Mouse (Mus musculus): ENCODE measurements around the gene Arfip1. TPM values are rescaled to one million over a fixed set of nuclear protein-coding genes. Genes with fewer than 3 reads are reported as not detected.
A peak's percentile ranks its signal among the peaks of the same experiment; 100 is the strongest.

Gene Arfip1
- polyA plus RNA-seq, 1 experiment = 14.3 TPM

DNA sequence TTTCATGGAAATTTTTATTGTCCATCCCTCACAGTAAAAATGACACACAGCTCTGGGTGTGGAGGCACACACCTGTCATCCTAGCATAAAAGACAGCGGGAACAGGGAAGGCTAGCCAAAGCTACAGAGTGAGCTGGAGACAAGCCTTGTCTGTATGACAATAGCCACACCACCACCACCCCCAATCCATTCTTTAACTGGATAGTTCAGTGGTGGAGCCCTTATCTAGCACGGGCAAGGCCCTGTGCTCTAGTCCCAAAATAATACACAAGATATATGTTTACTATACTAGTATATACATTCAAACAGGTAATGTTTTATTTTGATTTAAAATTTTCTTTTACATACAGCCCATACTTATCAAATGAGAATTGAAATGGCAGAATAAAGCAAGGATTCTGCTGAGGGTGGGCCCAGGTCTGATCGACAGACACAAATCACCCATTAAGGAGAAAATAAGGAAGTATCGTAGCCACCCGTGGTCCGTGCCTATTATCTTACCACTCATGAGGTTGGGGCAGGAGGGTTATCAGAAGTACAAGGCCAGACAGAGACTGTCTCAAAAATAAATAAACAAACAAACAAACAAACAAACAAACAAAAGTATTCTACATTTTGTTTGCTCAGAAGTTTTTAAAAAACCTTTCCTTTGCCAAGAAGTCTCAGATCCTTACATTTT lies 116.5 kb downstream of the Arfip1 start:
- TF ChIP-seq CTCF (conservative IDR thresholded peaks at IDR 0.05; ENCODE audit: insufficient read depth, insufficient read length, low read depth, low read length) (no peak), POLR2A (IDR thresholded peaks at IDR 0.05; ENCODE audit: low read depth, low read length) (no peak)
- H3K36me3 ChIP-seq (ENCODE audit: control insufficient read depth, insufficient read depth, low read length) = no peaks in the 10 kb centered on the region
- no peak for DNase-seq
- no peaks in the 10 kb centered on the region for H3K27me3 ChIP-seq (replicated peaks; ENCODE audit: control insufficient read depth, insufficient read depth, low read length)
- H3K4me3 ChIP-seq (ENCODE audit: insufficient read depth, low read depth, low read length) = no peak overlapping the region
- 89% methylated on average over 6 of the region's 6 CpGs for WGBS
- H3K27ac ChIP-seq (ENCODE audit: insufficient read depth, low read depth, low read length) = no peak overlapping the region
- no peaks in the 10 kb centered on the region for H3K4me1 ChIP-seq (ENCODE audit: control insufficient read depth, insufficient read depth, low read length)

DNA sequence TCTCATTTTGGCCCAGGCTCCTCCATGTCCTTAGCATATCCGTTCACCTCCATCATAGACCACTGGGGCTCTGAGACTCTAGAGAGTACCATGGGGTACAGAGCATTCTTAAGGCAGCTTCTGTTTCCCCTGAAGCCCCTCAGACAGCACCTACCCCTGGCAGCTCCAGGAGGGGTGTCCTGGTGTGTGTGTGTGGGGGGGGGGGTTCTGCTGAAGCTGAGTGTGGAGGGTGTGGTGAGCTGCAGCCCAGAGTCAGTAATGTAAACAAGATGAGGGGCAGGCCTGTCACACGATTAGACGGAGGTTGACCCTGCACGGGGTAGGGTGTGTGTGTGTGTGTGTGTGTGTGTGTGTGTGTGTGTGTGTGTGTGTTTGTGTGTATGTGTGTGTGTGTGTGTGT lies 120.7 kb downstream of the Arfip1 start:
- Histone ChIP-seq H3K4me3 (ENCODE audit: insufficient read depth, low read depth, low read length) (no peak overlapping the region), H3K4me1 (ENCODE audit: control insufficient read depth, insufficient read depth, low read length) (no peaks in the 10 kb centered on the region), H3K27ac (ENCODE audit: insufficient read depth, low read depth, low read length) (no peak overlapping the region), H3K27me3 (replicated peaks; ENCODE audit: control insufficient read depth, insufficient read depth, low read length) (no peaks in the 10 kb centered on the region), H3K36me3 (ENCODE audit: control insufficient read depth, insufficient read depth, low read length) (no peaks in the 10 kb centered on the region)
- 65% methylated on average over 4 of the region's 4 CpGs for WGBS
- no peak for TF ChIP-seq POLR2A (IDR thresholded peaks at IDR 0.05; ENCODE audit: low read depth, low read length)
- TF ChIP-seq CTCF (conservative IDR thresholded peaks at IDR 0.05; ENCODE audit: insufficient read depth, insufficient read length, low read depth, low read length) = no peak
- no peak for DNase-seq

DNA sequence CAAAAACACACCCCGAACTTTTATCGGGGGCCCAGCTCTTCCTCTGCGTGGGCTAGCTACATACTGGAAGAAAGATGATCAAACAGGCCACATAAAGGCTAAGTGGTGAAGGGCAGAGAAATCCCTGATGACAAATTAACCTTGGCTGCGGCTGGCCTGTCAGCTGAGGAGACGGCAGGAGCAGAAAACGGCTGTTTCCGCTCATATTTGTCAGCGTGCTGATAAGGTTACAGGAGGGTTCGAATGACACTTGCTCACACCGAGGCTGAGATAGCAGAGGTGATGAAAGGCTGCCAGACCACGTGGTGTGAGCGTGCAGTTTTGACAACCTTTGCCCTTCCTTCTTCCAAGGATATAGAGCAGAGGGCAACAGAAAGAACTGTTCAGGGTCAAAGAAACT lies 121.5 kb downstream of the Arfip1 start:
- Histone ChIP-seq H3K4me3 (ENCODE audit: insufficient read depth, low read depth, low read length) (no peak overlapping the region), H3K36me3 (ENCODE audit: control insufficient read depth, insufficient read depth, low read length) (no peaks in the 10 kb centered on the region), H3K27me3 (replicated peaks; ENCODE audit: control insufficient read depth, insufficient read depth, low read length) (no peaks in the 10 kb centered on the region), H3K27ac (ENCODE audit: insufficient read depth, low read depth, low read length) (no peak overlapping the region), H3K4me1 (ENCODE audit: control insufficient read depth, insufficient read depth, low read length) (no peaks in the 10 kb centered on the region)
- TF ChIP-seq CTCF (conservative IDR thresholded peaks at IDR 0.05; ENCODE audit: insufficient read depth, insufficient read length, low read depth, low read length) (no peak), POLR2A (IDR thresholded peaks at IDR 0.05; ENCODE audit: low read depth, low read length) (no peak)
- peak; percentile 88 for DNase-seq
- 31% methylated on average over 12 of the region's 12 CpGs for WGBS

DNA sequence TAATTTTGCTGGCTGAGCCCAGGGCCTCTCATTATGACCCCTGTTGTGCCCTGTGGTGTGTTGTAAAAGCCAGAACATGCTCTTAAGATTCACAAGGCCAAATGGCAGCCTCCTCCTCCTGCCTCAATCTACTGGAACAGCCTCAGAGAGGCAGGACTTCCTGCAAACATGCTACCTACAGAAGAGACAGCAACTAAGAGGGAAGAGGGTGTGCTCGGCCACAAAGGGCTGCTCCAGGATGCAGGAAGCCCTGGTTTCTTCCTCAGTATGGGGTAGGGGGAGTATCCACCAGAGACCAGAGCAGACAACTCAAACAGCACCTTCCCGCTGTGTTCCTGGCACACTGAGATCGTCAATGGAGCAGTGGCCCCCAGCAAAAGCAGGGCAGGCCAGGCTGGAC lies 121.9 kb downstream of the Arfip1 start:
- Histone ChIP-seq H3K4me1 (ENCODE audit: control insufficient read depth, insufficient read depth, low read length) (no peaks in the 10 kb centered on the region), H3K36me3 (ENCODE audit: control insufficient read depth, insufficient read depth, low read length) (no peaks in the 10 kb centered on the region), H3K27ac (ENCODE audit: insufficient read depth, low read depth, low read length) (no peak overlapping the region), H3K27me3 (replicated peaks; ENCODE audit: control insufficient read depth, insufficient read depth, low read length) (no peaks in the 10 kb centered on the region), H3K4me3 (ENCODE audit: insufficient read depth, low read depth, low read length) (no peak overlapping the region)
- 60% methylated on average over 3 of the region's 3 CpGs for WGBS
- TF ChIP-seq CTCF (conservative IDR thresholded peaks at IDR 0.05; ENCODE audit: insufficient read depth, insufficient read length, low read depth, low read length) = no peak
- no peak for TF ChIP-seq POLR2A (IDR thresholded peaks at IDR 0.05; ENCODE audit: low read depth, low read length)
- DNase-seq = peak; percentile 23

DNA sequence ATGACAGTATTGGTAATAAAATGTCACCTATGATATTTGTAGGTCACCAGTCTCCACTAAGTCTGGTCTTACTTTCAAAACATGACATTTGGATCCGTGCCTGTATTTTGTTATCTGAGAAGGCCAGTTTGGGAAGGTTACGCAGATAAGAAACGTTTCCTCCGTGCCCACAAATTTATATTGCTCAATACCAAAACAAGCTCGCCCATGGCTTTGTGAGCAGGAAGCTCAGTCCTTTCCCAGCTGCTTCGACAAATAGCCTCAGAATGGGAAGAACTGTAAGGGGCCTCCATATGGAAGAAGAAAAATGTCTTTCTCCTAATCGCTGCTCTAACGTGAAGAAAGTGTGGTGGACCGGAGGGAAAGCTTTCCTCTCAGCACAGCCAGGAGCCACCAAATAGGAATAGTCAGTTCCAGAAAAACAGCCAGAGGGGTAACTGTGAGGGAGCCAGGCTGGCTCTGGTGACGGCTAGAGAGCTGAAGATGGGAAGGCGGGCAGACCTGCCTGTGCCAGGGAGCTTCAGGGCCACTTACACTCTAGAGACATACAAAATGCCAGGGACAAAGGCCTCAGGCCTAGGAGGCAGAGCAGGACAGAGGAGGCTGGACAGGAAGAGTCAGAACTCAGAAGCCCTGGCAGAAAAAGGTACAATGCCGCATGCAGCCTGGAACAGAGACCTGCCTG lies 126.5 kb downstream of the Arfip1 start:
- H3K36me3 ChIP-seq (ENCODE audit: control insufficient read depth, insufficient read depth, low read length) = no peaks in the 10 kb centered on the region
- H3K27me3 ChIP-seq (replicated peaks; ENCODE audit: control insufficient read depth, insufficient read depth, low read length) = no peaks in the 10 kb centered on the region
- no peak overlapping the region for H3K27ac ChIP-seq (ENCODE audit: insufficient read depth, low read depth, low read length)
- WGBS = 56% methylated on average over 12 of the region's 12 CpGs
- no peaks in the 10 kb centered on the region for H3K4me1 ChIP-seq (ENCODE audit: control insufficient read depth, insufficient read depth, low read length)
- peak; percentile 78 for DNase-seq
- no peak overlapping the region for H3K4me3 ChIP-seq (ENCODE audit: insufficient read depth, low read depth, low read length)
- TF ChIP-seq POLR2A (IDR thresholded peaks at IDR 0.05; ENCODE audit: low read depth, low read length) (no peak), CTCF (conservative IDR thresholded peaks at IDR 0.05; ENCODE audit: insufficient read depth, insufficient read length, low read depth, low read length) (no peak)

DNA sequence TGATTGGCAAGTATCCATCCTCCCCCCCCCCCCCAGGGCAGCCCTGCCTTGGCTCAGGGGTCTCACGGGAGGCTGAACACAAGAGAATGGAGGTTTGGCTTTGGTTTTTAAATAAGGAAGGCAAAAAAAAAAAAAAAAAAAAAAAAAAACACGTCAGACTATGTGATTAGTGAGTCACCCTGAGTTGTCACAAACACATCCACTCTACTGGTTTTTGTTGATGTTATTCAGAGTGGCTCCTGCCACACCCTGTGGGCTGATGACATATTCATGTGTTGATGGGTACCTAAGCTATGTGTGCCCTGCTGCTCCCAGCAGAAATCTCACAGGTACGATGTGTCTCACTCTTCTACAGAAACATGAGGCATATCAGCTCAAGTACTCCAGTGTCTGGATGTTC lies 131.8 kb downstream of the Arfip1 start:
- Histone ChIP-seq H3K4me1 (ENCODE audit: control insufficient read depth, insufficient read depth, low read length) (no peaks in the 10 kb centered on the region), H3K27me3 (replicated peaks; ENCODE audit: control insufficient read depth, insufficient read depth, low read length) (no peaks in the 10 kb centered on the region), H3K27ac (ENCODE audit: insufficient read depth, low read depth, low read length) (no peak overlapping the region), H3K36me3 (ENCODE audit: control insufficient read depth, insufficient read depth, low read length) (no peaks in the 10 kb centered on the region), H3K4me3 (ENCODE audit: insufficient read depth, low read depth, low read length) (no peak overlapping the region)
- TF ChIP-seq POLR2A (IDR thresholded peaks at IDR 0.05; ENCODE audit: low read depth, low read length) (no peak), CTCF (conservative IDR thresholded peaks at IDR 0.05; ENCODE audit: insufficient read depth, insufficient read length, low read depth, low read length) (no peak)
- DNase-seq = no peak
- 77% methylated on average over 3 of the region's 3 CpGs for WGBS

DNA sequence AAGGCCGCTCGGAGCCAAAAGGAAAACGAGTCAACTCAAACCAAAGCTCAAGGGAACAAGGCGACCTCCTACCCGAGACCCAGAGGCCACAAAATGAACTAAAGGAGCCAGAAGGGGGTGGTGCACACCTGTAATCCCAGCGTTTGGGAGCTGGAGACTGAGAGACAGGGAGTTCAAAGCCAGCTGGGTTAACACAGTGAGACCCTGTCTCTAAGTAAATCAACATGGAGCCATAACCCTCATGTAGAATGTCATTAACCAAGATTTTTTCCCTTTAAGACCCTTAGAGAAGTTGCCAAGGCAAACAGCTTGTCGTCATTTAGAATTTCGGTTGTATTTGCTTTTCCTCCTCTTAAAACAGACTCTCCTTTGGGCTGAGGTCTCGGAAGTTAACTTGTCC lies 133.4 kb downstream of the Arfip1 start:
- no peak for DNase-seq
- no peaks in the 10 kb centered on the region for H3K4me1 ChIP-seq (ENCODE audit: control insufficient read depth, insufficient read depth, low read length)
- no peak overlapping the region for H3K4me3 ChIP-seq (ENCODE audit: insufficient read depth, low read depth, low read length)
- H3K27me3 ChIP-seq (replicated peaks; ENCODE audit: control insufficient read depth, insufficient read depth, low read length) = no peaks in the 10 kb centered on the region
- H3K27ac ChIP-seq (ENCODE audit: insufficient read depth, low read depth, low read length) = no peak overlapping the region
- no peak for TF ChIP-seq CTCF (conservative IDR thresholded peaks at IDR 0.05; ENCODE audit: insufficient read depth, insufficient read length, low read depth, low read length)
- no peak for TF ChIP-seq POLR2A (IDR thresholded peaks at IDR 0.05; ENCODE audit: low read depth, low read length)
- H3K36me3 ChIP-seq (ENCODE audit: control insufficient read depth, insufficient read depth, low read length) = no peaks in the 10 kb centered on the region
- WGBS = 86% methylated on average over 9 of the region's 9 CpGs
